Mouse (Mus musculus) T-helper 2 cell (primary cell): ENCODE data around the gene Lman1l.

ENCODE experiments used
- in situ Hi-C: fragments of 300-600 bp; cut with MboI, MseI; formaldehyde crosslinking; loops from one replicate; pipeline ENCODE4 v1.15.1; 2025; ENCODE audit warnings: high pct_unique_total_duplicates

Gene Lman1l

GRCm38 (mm10) chr9:57646551-57647103 is 26.1 kb upstream of the Lman1l start:
- in situ Hi-C loops: no loop called here

GRCm38 (mm10) chr9:57644944-57645893 is 24.6 kb upstream of the Lman1l start:
- in situ Hi-C loops: loop anchor here (5.0 kb wide), 1 partner anchor 103 kb away; no protein-coding TSS in a partner anchor

- in situ Hi-C loops: loop anchor here (5.0 kb wide), 1 partner anchor 102 kb away; no protein-coding TSS in a partner anchor
These were observed 23.9 kb upstream of the Lman1l start for GRCm38 (mm10) chr9:57644442-57644943.

- in situ Hi-C loops: loop anchor here (5.0 kb wide), 1 partner anchor 102 kb away; no protein-coding TSS in a partner anchor
These were observed 23.2 kb upstream of the Lman1l start for GRCm38 (mm10) chr9:57643856-57644180.

- in situ Hi-C loops: loop anchor here (5.0 kb wide), 1 partner anchor 101 kb away; no protein-coding TSS in a partner anchor
These were observed 22.7 kb upstream of the Lman1l start for GRCm38 (mm10) chr9:57643169-57643855.

- in situ Hi-C loops: loop anchor here (5.0 kb wide), 1 partner anchor 100 kb away; no protein-coding TSS in a partner anchor
These were observed 21.4 kb upstream of the Lman1l start for GRCm38 (mm10) chr9:57641775-57642550.

GRCm38 (mm10) chr9:57641022-57641421 is 20.4 kb upstream of the Lman1l start:
- in situ Hi-C loops: loop anchor here (5.0 kb wide), 1 partner anchor 99 kb away; no protein-coding TSS in a partner anchor

GRCm38 (mm10) chr9:57640384-57640783 is 19.8 kb upstream of the Lman1l start:
- in situ Hi-C loops: loop anchor here (5.0 kb wide), 1 partner anchor 98 kb away; no protein-coding TSS in a partner anchor

- in situ Hi-C loops: loop anchor here (5.0 kb wide), 1 partner anchor 97 kb away; no protein-coding TSS in a partner anchor
These were observed 19.2 kb upstream of the Lman1l start for GRCm38 (mm10) chr9:57639661-57640328.

GRCm38 (mm10) chr9:57638651-57639459 is 18.3 kb upstream of the Lman1l start:
- in situ Hi-C loops: no loop called here

- in situ Hi-C loops: no loop called here
These were observed 17.3 kb upstream of the Lman1l start for GRCm38 (mm10) chr9:57637741-57638322.

- in situ Hi-C loops: no loop called here
These were observed 16.7 kb upstream of the Lman1l start for GRCm38 (mm10) chr9:57637272-57637671.

- in situ Hi-C loops: no loop called here
These were observed 13.0 kb upstream of the Lman1l start for GRCm38 (mm10) chr9:57633481-57634024.

GRCm38 (mm10) chr9:57629118-57629874 is 8.7 kb upstream of the Lman1l start:
- in situ Hi-C loops: no loop called here

GRCm38 (mm10) chr9:57628717-57629116 is 8.1 kb upstream of the Lman1l start:
- in situ Hi-C loops: no loop called here

- in situ Hi-C loops: no loop called here
These were observed 7.3 kb upstream of the Lman1l start for GRCm38 (mm10) chr9:57627892-57628291.

GRCm38 (mm10) chr9:57627191-57627590 is 6.6 kb upstream of the Lman1l start:
- in situ Hi-C loops: no loop called here
